Mouse (Mus musculus) heart, adult 2 months (tissue): Measurements from ENCODE around the gene Zc3h12c.

Source experiments
- CTCF ChIP-seq: fragments of 200-600 bp; IDR thresholded peaks from 2 replicates; pipeline ENCODE4 v1.8.1; 2022; ENCODE audit warnings: antibody characterized with exemption, mild to moderate bottlenecking, moderate library complexity
- EP300 ChIP-seq: fragments of 200-500 bp; IDR thresholded peaks from 2 replicates; pipeline ENCODE4 v1.6.1; 2011; ENCODE audit warnings: low read depth, low read length, control low read depth; ENCODE audit not compliant: insufficient read depth

- TF ChIP-seq CTCF (no peak), EP300 (no peak)
These were observed 75.3 kb downstream of the Zc3h12c start for GRCm38 (mm10) chr9:52093108-52093507.
